Mouse (Mus musculus): Measurements from ENCODE around the gene D430041D05Rik. TPM values are rescaled to one million over a fixed set of nuclear protein-coding genes. Genes with fewer than 3 reads are reported as not detected.

The D430041D05Rik gene
- polyA plus RNA-seq, 1 experiment from 2014 or later, result 1.0 TPM

DNA sequence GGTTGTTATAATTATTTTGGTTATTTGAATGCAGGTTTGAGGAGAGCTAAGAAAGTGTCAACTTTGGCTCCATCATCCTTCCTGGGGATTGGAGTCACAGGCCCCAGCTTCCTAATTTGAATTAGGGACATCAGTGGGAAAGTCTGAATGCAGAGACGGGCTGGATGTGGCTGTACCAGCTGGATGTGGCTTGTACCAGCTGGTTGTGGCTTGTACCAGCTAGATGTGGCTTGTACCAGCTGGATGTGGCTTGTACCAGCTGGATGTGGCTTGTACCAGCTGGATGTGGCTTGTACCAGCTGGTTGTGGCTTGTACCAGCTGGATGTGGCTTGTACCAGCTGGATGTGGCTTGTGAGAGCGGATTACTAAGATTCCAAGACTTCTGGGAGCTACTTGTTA lies 8.6 kb upstream of the D430041D05Rik start:
- ATAC-seq (ENCODE audit: low read depth), result no peak
- Histone ChIP-seq H3K27me3 (replicated peaks; ENCODE audit: control insufficient read depth, insufficient read depth, low read length) (no peaks in the 10 kb centered on the region), H3K27ac (replicated peaks; ENCODE audit: low read depth, low read length) (no peak overlapping the region), H3K4me2 (ENCODE audit: low read depth, low read length) (no peak overlapping the region), H3K4me1 (ENCODE audit: control insufficient read depth, insufficient read depth, low read length) (no peaks in the 10 kb centered on the region), H3K36me3 (ENCODE audit: control insufficient read depth, insufficient read depth, low read length) (no peaks in the 10 kb centered on the region), H3K9me3 (ENCODE audit: control insufficient read depth, low read length) (no peaks in the 10 kb centered on the region), H3K9ac (ENCODE audit: low read depth, low read length) (no peak overlapping the region), H3K4me3 (ENCODE audit: low read depth, low read length) (no peak overlapping the region)
- no peak for DNase-seq (ENCODE audit: low spot score)
- 76% methylated on average over 2 of the region's 2 CpGs for WGBS

DNA sequence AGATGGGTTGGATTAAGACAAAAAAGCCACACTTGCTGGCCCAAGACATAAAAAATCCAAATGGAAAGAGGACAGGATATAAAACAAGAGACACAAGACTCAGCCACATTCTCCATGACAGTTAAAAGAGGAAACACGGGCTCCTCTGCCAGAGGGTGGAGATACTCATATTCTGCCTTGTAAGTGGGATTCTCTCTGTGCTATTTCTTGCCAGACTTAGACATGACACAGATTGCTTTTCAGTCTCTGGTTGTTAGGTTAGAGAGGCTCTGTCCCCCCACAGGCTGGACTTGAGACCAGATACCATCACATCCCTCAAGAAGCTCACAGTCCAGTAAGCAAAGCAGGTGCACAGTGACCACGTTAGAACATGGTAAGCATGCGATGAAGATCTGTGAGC lies 2.2 kb upstream of the D430041D05Rik start:
- WGBS, result 76% methylated on average over 3 of the region's 3 CpGs
- no peak for ATAC-seq (ENCODE audit: low read depth)
- Histone ChIP-seq H3K9ac (ENCODE audit: low read depth, low read length) (no peak overlapping the region), H3K4me3 (ENCODE audit: low read depth, low read length) (no peak overlapping the region), H3K27ac (replicated peaks; ENCODE audit: low read depth, low read length) (no peak overlapping the region), H3K36me3 (ENCODE audit: control insufficient read depth, insufficient read depth, low read length) (no peaks in the 10 kb centered on the region), H3K4me2 (ENCODE audit: low read depth, low read length) (no peak overlapping the region), H3K9me3 (ENCODE audit: control insufficient read depth, low read length) (no peaks in the 10 kb centered on the region), H3K27me3 (replicated peaks; ENCODE audit: control insufficient read depth, insufficient read depth, low read length) (peaks cover 52% of the 10 kb centered on the region), H3K4me1 (ENCODE audit: control insufficient read depth, insufficient read depth, low read length) (no peaks in the 10 kb centered on the region)
- no peak for DNase-seq (ENCODE audit: low spot score)

DNA sequence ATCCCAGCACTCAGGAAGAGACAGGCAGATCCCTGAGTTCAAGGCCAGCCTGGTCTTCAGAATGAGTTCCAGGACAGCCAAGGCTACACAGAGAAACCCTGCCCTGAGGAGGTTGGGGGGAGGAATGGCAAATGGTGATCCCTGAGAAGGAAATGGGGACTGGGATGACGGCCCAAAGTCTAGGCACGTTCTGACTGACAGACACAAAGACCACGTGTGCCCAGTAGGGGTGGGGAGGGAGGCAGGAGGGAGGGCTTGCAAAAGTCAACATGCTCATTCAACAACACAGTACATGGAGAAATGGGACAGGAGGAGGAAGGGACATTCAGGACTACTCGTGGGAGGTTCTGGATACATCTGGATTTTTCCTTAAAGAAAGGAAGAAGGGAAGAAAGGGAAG lies 1.7 kb upstream of the D430041D05Rik start:
- Histone ChIP-seq H3K9ac (ENCODE audit: low read depth, low read length) (no peak overlapping the region), H3K4me2 (ENCODE audit: low read depth, low read length) (no peak overlapping the region), H3K36me3 (ENCODE audit: control insufficient read depth, insufficient read depth, low read length) (no peaks in the 10 kb centered on the region), H3K4me3 (ENCODE audit: low read depth, low read length) (no peak overlapping the region), H3K9me3 (ENCODE audit: control insufficient read depth, low read length) (no peaks in the 10 kb centered on the region), H3K27ac (replicated peaks; ENCODE audit: low read depth, low read length) (no peak overlapping the region), H3K4me1 (ENCODE audit: control insufficient read depth, insufficient read depth, low read length) (no peaks in the 10 kb centered on the region), H3K27me3 (replicated peaks; ENCODE audit: control insufficient read depth, insufficient read depth, low read length) (peaks cover 57% of the 10 kb centered on the region)
- WGBS, result 28% methylated on average over 4 of the region's 4 CpGs
- ATAC-seq (ENCODE audit: low read depth) (no peak), DNase-seq (ENCODE audit: low spot score) (no peak)

DNA sequence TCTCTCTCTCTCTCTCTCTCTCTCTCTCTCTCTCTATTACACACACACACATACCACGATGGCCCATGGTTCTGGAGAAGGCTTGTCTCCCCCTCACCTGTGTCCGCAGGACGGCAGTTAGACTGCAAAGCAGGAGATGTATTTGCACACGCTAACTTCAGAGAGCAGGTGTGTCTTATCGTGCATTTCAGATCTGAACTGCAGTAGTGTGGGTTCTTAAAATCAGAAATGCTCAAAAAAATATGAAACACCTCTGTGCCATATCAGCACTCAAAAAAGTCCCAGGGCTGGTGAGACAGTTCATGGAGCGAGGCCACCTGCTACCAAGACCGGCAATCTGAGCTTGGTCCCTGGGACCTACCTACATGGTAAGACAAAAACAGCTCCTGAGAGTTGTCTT lies 993 bp upstream of the D430041D05Rik start:
- Histone ChIP-seq H3K4me2 (ENCODE audit: low read depth, low read length) (no peak overlapping the region), H3K4me1 (ENCODE audit: control insufficient read depth, insufficient read depth, low read length) (no peaks in the 10 kb centered on the region), H3K36me3 (ENCODE audit: control insufficient read depth, insufficient read depth, low read length) (no peaks in the 10 kb centered on the region), H3K27ac (replicated peaks; ENCODE audit: low read depth, low read length) (no peak overlapping the region), H3K4me3 (ENCODE audit: low read depth, low read length) (no peak overlapping the region), H3K27me3 (replicated peaks; ENCODE audit: control insufficient read depth, insufficient read depth, low read length) (peaks cover 57% of the 10 kb centered on the region), H3K9me3 (ENCODE audit: control insufficient read depth, low read length) (no peaks in the 10 kb centered on the region), H3K9ac (ENCODE audit: low read depth, low read length) (no peak overlapping the region)
- ATAC-seq (ENCODE audit: low read depth), result no peak
- no peak for DNase-seq (ENCODE audit: low spot score)
- WGBS, result 87% methylated on average over 7 of the region's 7 CpGs

DNA sequence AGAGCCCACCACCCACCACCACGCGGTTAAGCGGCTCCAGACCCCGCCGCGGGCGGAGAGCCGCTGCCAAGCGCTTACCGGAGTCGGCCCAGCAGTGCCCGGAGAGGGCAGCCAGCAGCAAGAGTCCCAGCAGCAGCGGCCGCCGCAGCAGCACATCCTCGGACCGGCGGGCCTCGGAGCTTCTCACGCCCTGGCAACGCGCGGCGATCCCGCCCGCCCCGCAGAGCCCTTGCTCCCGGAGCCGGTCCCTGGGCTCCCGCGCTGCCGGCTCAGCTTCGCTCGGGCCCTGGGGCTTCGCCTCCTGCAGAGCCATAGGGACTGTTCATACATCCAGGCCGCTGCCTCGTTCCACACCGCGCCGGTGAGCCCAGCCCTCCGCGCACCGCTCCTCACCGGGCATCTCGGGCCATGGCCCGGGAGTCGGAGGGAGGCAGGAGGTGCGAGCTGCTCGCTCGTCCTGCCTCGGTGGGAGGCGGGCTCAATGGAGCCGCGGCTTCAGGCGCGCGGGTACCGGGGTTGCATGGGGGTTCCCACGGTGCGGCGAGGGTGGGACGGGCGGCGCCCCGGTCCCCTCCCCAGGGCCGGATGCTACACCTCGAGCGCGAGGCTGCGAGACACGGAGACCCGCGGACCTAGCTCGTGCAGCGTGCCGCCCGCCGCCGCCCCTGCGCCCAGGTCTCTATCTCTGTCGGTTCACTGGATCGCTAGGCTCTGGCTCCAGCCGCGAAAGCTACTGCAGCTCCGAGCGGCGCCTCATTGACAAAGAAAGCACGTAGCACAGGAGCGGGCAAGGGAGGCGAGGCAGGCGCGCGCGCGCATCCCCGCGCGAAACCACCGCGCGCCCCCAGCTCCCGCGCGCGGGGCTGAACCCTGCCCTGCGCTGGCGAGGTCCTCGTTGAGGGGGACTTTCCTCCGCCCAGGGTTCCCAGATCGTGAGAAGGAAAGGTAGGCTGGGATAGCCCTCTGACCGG lies 677 bp downstream of the D430041D05Rik start:
- peak overlapping the region; percentile 65 for H3K9ac ChIP-seq (ENCODE audit: low read depth, low read length)
- under 1% methylated on average over 47 of the region's 111 CpGs for WGBS
- H3K4me2 ChIP-seq (ENCODE audit: low read depth, low read length), result peak overlapping the region; percentile 100
- H3K4me1 ChIP-seq (ENCODE audit: control insufficient read depth, insufficient read depth, low read length), result no peaks in the 10 kb centered on the region
- H3K27me3 ChIP-seq (replicated peaks; ENCODE audit: control insufficient read depth, insufficient read depth, low read length), result peaks cover 57% of the 10 kb centered on the region
- ATAC-seq (ENCODE audit: low read depth), result peak; percentile 79
- H3K9me3 ChIP-seq (ENCODE audit: control insufficient read depth, low read length), result no peaks in the 10 kb centered on the region
- no peak overlapping the region for H3K27ac ChIP-seq (replicated peaks; ENCODE audit: low read depth, low read length)
- DNase-seq (ENCODE audit: low spot score), result peak; percentile 59
- no peaks in the 10 kb centered on the region for H3K36me3 ChIP-seq (ENCODE audit: control insufficient read depth, insufficient read depth, low read length)
- H3K4me3 ChIP-seq (ENCODE audit: low read depth, low read length), result peak overlapping the region; percentile 65

DNA sequence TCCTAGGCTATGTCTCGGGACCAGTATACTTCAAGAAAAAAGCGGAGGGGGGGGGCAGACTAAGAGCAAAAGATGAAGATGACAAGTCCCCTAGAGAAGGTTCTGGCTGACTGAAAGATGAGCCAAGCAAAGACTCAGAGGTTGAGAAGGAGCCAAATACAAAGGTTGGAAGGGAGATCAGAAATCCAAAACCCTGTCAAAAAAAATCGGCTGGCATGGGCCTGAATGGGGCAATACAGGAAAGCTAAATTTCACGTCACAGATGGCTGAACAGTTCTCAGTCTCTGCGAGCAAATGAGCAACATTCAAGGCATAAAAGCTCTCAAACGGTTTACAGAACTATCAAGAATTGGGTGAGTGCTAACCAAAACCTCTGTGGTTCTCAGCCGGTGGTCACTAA lies 2.5 kb downstream of the D430041D05Rik start:
- Histone ChIP-seq H3K27me3 (replicated peaks; ENCODE audit: control insufficient read depth, insufficient read depth, low read length) (peaks cover 54% of the 10 kb centered on the region), H3K27ac (replicated peaks; ENCODE audit: low read depth, low read length) (no peak overlapping the region), H3K9me3 (ENCODE audit: control insufficient read depth, low read length) (no peaks in the 10 kb centered on the region), H3K4me2 (ENCODE audit: low read depth, low read length) (no peak overlapping the region), H3K9ac (ENCODE audit: low read depth, low read length) (no peak overlapping the region), H3K4me1 (ENCODE audit: control insufficient read depth, insufficient read depth, low read length) (no peaks in the 10 kb centered on the region), H3K36me3 (ENCODE audit: control insufficient read depth, insufficient read depth, low read length) (no peaks in the 10 kb centered on the region), H3K4me3 (ENCODE audit: low read depth, low read length) (no peak overlapping the region)
- ATAC-seq (ENCODE audit: low read depth), result no peak
- WGBS, result 65% methylated on average over 7 of the region's 7 CpGs
- no peak for DNase-seq (ENCODE audit: low spot score)

DNA sequence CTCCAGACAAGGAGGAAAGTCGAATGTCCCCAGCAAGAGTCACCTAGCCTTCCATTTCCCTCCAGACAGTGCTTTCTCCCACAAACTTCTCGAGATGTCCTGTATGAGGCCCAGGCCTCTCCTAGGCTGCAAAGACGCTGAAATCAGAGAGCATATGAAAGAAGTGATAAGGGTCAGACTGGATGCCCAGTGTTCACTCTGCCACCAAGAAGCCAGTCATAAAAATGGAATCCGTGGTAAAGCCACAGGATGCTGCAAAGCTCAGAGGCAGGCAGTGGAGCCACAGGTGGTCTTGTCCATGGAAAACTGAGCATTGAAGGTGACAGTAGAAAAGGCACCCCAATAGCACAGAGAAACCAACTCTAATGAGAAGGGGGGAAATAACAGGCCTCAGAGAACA lies 2.9 kb downstream of the D430041D05Rik start:
- Histone ChIP-seq H3K4me2 (ENCODE audit: low read depth, low read length) (no peak overlapping the region), H3K9me3 (ENCODE audit: control insufficient read depth, low read length) (no peaks in the 10 kb centered on the region), H3K27ac (replicated peaks; ENCODE audit: low read depth, low read length) (no peak overlapping the region), H3K4me3 (ENCODE audit: low read depth, low read length) (no peak overlapping the region), H3K9ac (ENCODE audit: low read depth, low read length) (no peak overlapping the region), H3K36me3 (ENCODE audit: control insufficient read depth, insufficient read depth, low read length) (no peaks in the 10 kb centered on the region), H3K27me3 (replicated peaks; ENCODE audit: control insufficient read depth, insufficient read depth, low read length) (peaks cover 52% of the 10 kb centered on the region), H3K4me1 (ENCODE audit: control insufficient read depth, insufficient read depth, low read length) (no peaks in the 10 kb centered on the region)
- 65% methylated on average over 4 of the region's 4 CpGs for WGBS
- DNase-seq (ENCODE audit: low spot score) (no peak), ATAC-seq (ENCODE audit: low read depth) (no peak)

DNA sequence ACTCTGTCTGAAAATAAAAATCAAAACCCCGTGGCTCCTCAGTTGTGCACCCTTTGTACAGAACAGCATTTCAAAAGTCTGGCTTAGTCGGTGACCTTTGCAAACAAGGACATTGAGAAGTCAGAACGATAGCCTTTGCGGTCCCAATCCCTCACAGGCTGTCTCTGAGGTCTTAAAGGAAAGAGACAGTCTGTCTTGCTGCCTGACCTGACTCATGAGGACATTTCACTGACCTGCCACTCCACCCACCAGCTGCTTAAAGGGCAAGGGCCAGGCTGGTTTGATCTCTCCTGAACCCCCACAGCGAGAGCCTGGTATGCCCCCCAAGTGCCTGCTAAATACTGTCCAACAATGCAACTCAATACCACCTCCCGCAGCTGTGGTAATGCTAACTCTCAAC lies 6.8 kb downstream of the D430041D05Rik start:
- DNase-seq (ENCODE audit: low spot score) (no peak), ATAC-seq (ENCODE audit: low read depth) (no peak)
- no peak overlapping the region for H3K4me3 ChIP-seq (ENCODE audit: low read depth, low read length)
- no peaks in the 10 kb centered on the region for H3K4me1 ChIP-seq (ENCODE audit: control insufficient read depth, insufficient read depth, low read length)
- 87% methylated on average over 6 of the region's 6 CpGs for WGBS
- H3K27ac ChIP-seq (replicated peaks; ENCODE audit: low read depth, low read length), result no peak overlapping the region
- no peaks in the 10 kb centered on the region for H3K9me3 ChIP-seq (ENCODE audit: control insufficient read depth, low read length)
- peaks cover 14% of the 10 kb centered on the region; the same call in 1 of the 2 replicates for H3K27me3 ChIP-seq (replicated peaks; ENCODE audit: control insufficient read depth, insufficient read depth, low read length)
- H3K4me2 ChIP-seq (ENCODE audit: low read depth, low read length), result no peak overlapping the region
- H3K36me3 ChIP-seq (ENCODE audit: control insufficient read depth, insufficient read depth, low read length), result no peaks in the 10 kb centered on the region
- H3K9ac ChIP-seq (ENCODE audit: low read depth, low read length), result no peak overlapping the region

Measured in embryonic facial prominence, embryonic 14.5 days (tissue).